Mouse (Mus musculus) hindbrain, postnatal 0 days (tissue): ENCODE measurements around the gene Col24a1. TPM values are rescaled to one million over a fixed set of nuclear protein-coding genes. Genes with fewer than 3 reads are reported as not detected.

Experiments
- ATAC-seq: fragments of 200-750 bp; cut with Nextera tagmentation; 2 replicates; pipeline ENCODE4 v1.8.0; 2017; ENCODE audit warnings: mild to moderate bottlenecking, moderate TSS enrichment, moderate library complexity
- DNase-seq: peaks from one replicate; pipeline ENCODE4 v3.0.0-alpha.2; 2015; ENCODE audit warnings: low spot score
- H3K27ac ChIP-seq: fragments of 300-500 bp; sonication (generic); 2 replicates; pipeline ENCODE4 v1.5.1; 2014; ENCODE audit warnings: mild to moderate bottlenecking
- H3K27me3 ChIP-seq: fragments of 300-500 bp; sonication (generic); 2 replicates; pipeline ENCODE4 v1.6.1; 2014; ENCODE audit warnings: low read length, mixed read lengths; ENCODE audit not compliant: insufficient read depth
- H3K36me3 ChIP-seq: fragments of 300-500 bp; sonication (generic); 2 replicates; pipeline ENCODE4 v1.6.1; 2014; ENCODE audit warnings: low read length, mixed read lengths; ENCODE audit not compliant: insufficient read depth
- H3K4me1 ChIP-seq: fragments of 300-500 bp; sonication (generic); 2 replicates; pipeline ENCODE4 v1.6.1; 2014; ENCODE audit warnings: antibody characterized with exemption, low read length, mixed read lengths; ENCODE audit not compliant: insufficient read depth
- H3K4me2 ChIP-seq: fragments of 300-500 bp; sonication (generic); 2 replicates; pipeline ENCODE4 v1.6.1; 2014; ENCODE audit warnings: low read depth, mild to moderate bottlenecking, low read length, moderate library complexity, mixed read lengths
- H3K4me3 ChIP-seq: fragments of 300-500 bp; sonication (generic); 2 replicates; pipeline ENCODE4 v1.5.1; 2014; ENCODE audit warnings: low read length
- H3K9ac ChIP-seq: fragments of 300-500 bp; sonication (generic); replicated peaks from 2 replicates; pipeline ENCODE4 v1.6.1; 2014; ENCODE audit warnings: mild to moderate bottlenecking, low read length, moderate library complexity, mixed read lengths
- H3K9me3 ChIP-seq: fragments of 300-500 bp; sonication (generic); 2 replicates; pipeline ENCODE4 v1.6.1; 2016; ENCODE audit warnings: low read length, mixed read lengths
- CTCF ChIP-seq: IDR thresholded peaks from 2 replicates; pipeline ENCODE4 v1.5.1; 2016; ENCODE audit warnings: antibody characterized with exemption, control low read depth, low read depth
- WGBS: fragments of 180-500 bp; shearing (Covaris S2); extraction: QIAGEN DNeasy Blood & Tissue Kit; methylation state at CpG from one replicate; pipeline ENCODE4 v1.1.7; 2014; 5-methylcytosine and 5-hydroxymethylcytosine counted together
- polyA plus RNA-seq: library from polyadenylated mRNA; unstranded; fragments of >200 nt; fragmentation: Nextera tagmentation; extraction: Ambion mirVana; gene quantifications from 2 replicates; pipeline ENCODE4 v1.2.1, GENCODE M21; 2015
- total RNA-seq: library from RNA; depleted of rRNA; stranded (reverse); fragments of >200 nt; gene quantifications from 2 replicates; pipeline ENCODE4 v1.2.3, GENCODE M21; 2014

The Col24a1 gene
- total and polyA plus RNA-seq, 2 experiments from 2014 or later, result 1.0 to 1.4 TPM

DNA sequence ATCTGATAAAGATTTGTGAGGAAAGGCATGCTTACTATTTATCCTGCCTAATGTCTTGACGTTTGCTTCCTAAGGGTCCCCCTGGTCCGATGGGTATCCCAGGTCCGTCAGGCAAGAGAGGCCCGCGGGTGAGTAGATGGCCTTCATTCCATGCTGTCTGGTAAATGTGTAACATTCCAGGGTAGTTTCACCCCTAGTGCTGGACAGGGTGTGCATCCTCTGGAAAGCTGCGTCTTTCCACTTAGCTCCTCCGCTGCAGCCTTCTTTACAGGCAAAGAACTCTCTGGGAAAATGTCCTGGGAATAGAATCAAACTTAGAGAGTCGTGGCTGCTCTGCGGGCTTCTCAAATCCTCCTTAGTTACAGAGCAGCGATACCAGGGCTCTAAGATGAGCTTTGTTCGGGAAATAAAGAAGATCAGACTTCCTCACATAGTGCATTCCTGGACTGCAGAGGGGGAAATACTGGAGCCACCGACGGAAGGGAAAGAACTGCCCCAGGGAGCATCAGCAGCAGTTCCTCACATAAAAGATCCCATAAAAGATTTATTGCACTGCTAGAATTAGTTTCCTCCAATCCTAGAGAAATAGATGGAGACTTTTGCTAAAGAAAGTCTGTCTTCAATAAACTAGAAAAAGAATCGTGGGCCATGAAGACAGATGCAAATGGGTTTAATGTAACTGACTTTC is 28.5 kb downstream of the Col24a1 start:
- no peak for ATAC-seq
- no peak for TF ChIP-seq CTCF
- DNase-seq, result no peak
- Histone ChIP-seq H3K4me3 (no peak overlapping the region), H3K4me1 (no peaks in the 10 kb centered on the region), H3K9me3 (no peaks in the 10 kb centered on the region), H3K27me3 (no peaks in the 10 kb centered on the region), H3K4me2 (no peak overlapping the region), H3K36me3 (no peaks in the 10 kb centered on the region), H3K9ac (no peak overlapping the region), H3K27ac (no peak overlapping the region)
- 64% methylated on average over 14 of the region's 14 CpGs for WGBS

DNA sequence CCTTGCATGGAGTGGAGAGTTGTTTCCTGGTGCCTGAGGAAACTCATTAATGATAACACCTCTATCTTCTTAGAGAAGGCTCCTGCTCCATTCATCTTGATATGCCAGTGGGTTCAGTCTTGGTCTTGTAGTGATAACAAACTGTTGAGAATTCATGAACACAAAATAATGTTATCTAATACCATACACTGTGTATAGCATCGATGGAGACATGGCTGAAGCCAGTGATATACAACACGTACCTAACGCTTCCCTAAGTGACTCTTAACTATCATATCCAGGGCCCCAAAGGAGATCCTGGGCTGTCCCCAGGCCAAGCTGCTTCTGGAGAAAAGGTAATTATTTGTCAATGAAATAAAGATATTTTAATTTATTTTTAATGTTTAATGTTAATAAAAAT is 33.1 kb downstream of the Col24a1 start:
- no peak for DNase-seq
- H3K36me3 ChIP-seq, result no peaks in the 10 kb centered on the region
- no peak for TF ChIP-seq CTCF
- no peak overlapping the region for H3K9ac ChIP-seq
- H3K9me3 ChIP-seq, result no peaks in the 10 kb centered on the region
- H3K27ac ChIP-seq, result no peak overlapping the region
- H3K4me3 ChIP-seq, result no peak overlapping the region
- H3K4me1 ChIP-seq, result no peaks in the 10 kb centered on the region
- H3K27me3 ChIP-seq, result no peaks in the 10 kb centered on the region
- ATAC-seq, result no peak
- no peak overlapping the region for H3K4me2 ChIP-seq
- WGBS, result 88% methylated on average over 3 of the region's 3 CpGs

DNA sequence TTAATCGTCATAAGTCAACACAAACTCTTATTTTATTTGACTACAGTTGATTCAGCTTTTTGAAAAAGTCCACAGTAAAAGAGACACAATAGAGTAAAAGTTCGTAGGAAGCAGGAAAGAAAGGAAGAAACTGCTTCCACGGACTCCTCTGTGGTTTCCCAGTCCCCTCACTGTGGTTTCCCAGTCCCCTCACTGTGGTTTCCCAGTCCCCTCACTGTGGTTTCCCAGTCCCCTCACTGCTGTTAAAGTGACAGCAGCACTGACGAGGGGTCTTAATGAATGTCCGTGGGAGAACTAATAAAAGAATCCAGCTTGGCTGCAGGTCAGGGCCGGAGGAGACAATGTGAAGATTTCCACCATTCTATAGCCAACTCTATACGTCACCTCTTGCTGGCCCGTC is 39.4 kb downstream of the Col24a1 start:
- no peak overlapping the region for H3K27ac ChIP-seq
- H3K4me1 ChIP-seq, result no peaks in the 10 kb centered on the region
- H3K9me3 ChIP-seq, result no peaks in the 10 kb centered on the region
- H3K9ac ChIP-seq, result no peak overlapping the region
- no peak overlapping the region for H3K4me2 ChIP-seq
- ATAC-seq (no peak), DNase-seq (no peak)
- no peak for TF ChIP-seq CTCF
- 57% methylated on average over 8 of the region's 8 CpGs for WGBS
- H3K27me3 ChIP-seq, result no peaks in the 10 kb centered on the region
- H3K4me3 ChIP-seq, result no peak overlapping the region
- no peaks in the 10 kb centered on the region for H3K36me3 ChIP-seq

DNA sequence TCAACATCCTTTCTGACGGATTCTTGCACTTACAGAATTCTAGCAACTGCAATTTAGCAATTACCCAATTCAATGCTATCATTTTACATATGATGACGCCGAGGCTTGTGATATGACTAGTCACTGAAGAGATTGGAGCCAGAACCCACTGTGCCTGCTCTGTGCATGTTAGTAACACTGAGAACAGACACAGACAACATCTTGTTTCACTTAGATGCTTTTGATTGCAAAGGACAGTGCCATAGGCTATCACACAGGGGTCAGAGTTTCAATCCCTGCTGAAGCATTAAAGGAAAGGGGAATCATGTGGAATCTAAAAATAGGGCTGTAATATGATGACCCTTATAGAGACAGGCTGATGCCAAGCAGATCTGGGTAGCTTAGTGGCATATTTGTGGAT is 41.8 kb downstream of the Col24a1 start:
- Histone ChIP-seq H3K4me1 (no peaks in the 10 kb centered on the region), H3K4me3 (no peak overlapping the region), H3K4me2 (no peak overlapping the region), H3K9ac (no peak overlapping the region), H3K36me3 (no peaks in the 10 kb centered on the region), H3K27ac (no peak overlapping the region), H3K27me3 (no peaks in the 10 kb centered on the region), H3K9me3 (no peaks in the 10 kb centered on the region)
- no peak for ATAC-seq
- TF ChIP-seq CTCF, result no peak
- DNase-seq, result no peak
- WGBS, result 84% methylated on average over 3 of the region's 3 CpGs

DNA sequence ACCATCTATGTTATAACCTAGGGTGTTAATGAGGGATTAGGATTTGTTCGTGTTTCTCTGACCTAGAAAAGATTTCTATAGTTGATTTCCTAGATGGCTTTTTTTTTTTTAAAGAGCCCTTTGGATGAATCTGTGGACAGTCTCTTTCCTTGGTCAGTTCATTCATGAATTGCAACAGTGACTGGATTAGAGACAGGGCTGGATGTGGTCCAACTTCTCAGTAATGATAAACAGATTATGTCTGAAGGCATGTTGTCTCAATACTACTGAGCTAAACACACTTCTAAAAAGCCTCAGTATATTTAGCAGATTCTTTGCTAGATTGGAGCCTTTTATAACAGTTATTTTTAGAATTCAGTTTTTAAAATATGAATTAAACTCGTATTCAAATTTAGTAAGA is 44.9 kb downstream of the Col24a1 start:
- H3K36me3 ChIP-seq, result no peaks in the 10 kb centered on the region
- ATAC-seq, result no peak
- H3K9ac ChIP-seq, result no peak overlapping the region
- H3K27ac ChIP-seq, result no peak overlapping the region
- H3K4me1 ChIP-seq, result no peaks in the 10 kb centered on the region
- H3K27me3 ChIP-seq, result no peaks in the 10 kb centered on the region
- peak; percentile 33 for DNase-seq
- 67% methylated on average over 2 of the region's 2 CpGs for WGBS
- H3K9me3 ChIP-seq, result no peaks in the 10 kb centered on the region
- no peak overlapping the region for H3K4me3 ChIP-seq
- TF ChIP-seq CTCF, result no peak
- H3K4me2 ChIP-seq, result no peak overlapping the region

DNA sequence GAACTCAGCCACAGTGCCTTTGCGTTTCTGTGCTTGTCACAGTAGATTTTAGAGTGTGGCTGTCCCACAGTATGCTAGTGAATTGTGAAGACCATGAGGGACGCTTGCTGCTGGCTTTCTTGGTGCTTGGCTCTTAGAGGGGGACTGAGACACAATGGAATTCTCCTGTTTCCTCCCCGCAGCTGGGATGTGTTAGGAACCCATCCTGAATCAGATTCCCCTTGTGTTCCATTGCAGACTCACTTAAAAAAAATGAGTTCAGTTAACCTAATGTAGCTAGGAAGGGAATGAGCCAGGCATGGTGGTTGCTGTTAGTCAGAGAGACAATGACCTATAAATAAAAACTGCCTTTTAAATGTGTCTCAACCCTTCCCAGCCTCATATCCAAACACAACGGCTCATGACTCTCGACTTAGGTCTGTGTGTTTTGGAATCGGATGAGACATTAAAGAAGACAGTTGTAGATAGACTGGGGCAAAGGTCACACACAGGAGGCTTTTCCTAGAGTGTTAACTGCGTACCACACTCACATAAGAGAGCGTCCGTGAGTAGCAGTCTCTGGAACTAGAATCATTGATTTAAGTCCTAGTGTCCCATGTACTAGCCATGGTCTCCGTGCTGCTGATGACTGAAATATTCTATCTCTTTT is 47.7 kb downstream of the Col24a1 start:
- no peak overlapping the region for H3K9ac ChIP-seq
- no peaks in the 10 kb centered on the region for H3K27me3 ChIP-seq
- ATAC-seq, result no peak
- DNase-seq, result no peak
- no peaks in the 10 kb centered on the region for H3K9me3 ChIP-seq
- H3K4me3 ChIP-seq, result no peak overlapping the region
- no peak overlapping the region for H3K27ac ChIP-seq
- no peak for TF ChIP-seq CTCF
- H3K36me3 ChIP-seq, result no peaks in the 10 kb centered on the region
- H3K4me1 ChIP-seq, result no peaks in the 10 kb centered on the region
- 82% methylated on average over 10 of the region's 10 CpGs for WGBS
- no peak overlapping the region for H3K4me2 ChIP-seq

DNA sequence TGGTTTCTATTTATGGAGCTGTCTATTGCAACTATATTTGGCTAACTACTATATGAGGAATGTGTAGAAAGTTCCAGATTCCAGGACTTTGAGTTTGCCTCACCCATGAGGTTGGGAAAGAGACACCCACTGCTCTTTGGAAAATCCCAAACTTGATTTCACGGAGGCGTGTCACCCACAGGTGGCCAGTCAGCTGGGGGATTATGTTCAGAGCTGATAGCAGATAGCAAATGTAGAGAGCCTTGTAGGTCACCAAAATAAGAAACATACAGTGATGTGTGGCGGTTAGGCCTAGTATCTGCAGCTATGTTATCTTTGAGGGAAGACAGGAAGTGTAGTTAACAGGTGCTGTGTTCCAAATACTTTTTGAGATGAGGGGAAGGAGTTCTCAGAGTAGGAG is 56.4 kb downstream of the Col24a1 start:
- no peak for DNase-seq
- Histone ChIP-seq H3K27me3 (no peaks in the 10 kb centered on the region), H3K36me3 (no peaks in the 10 kb centered on the region), H3K27ac (no peak overlapping the region), H3K4me3 (no peak overlapping the region), H3K9ac (no peak overlapping the region), H3K4me2 (no peak overlapping the region), H3K9me3 (no peaks in the 10 kb centered on the region), H3K4me1 (no peaks in the 10 kb centered on the region)
- no peak for ATAC-seq
- 92% methylated on average over 3 of the region's 3 CpGs for WGBS
- TF ChIP-seq CTCF, result no peak
